Mouse (Mus musculus) cerebellum, postnatal 36 days (tissue): ENCODE results near the gene Grid2.

Experiments
- DNase-seq, 2 experiments: peaks; one replicate each; pipeline ENCODE4 v3.0.0; 2021 to 2022; ENCODE audit warnings: mixed read lengths in 2 of 2

Gene Grid2

DNA sequence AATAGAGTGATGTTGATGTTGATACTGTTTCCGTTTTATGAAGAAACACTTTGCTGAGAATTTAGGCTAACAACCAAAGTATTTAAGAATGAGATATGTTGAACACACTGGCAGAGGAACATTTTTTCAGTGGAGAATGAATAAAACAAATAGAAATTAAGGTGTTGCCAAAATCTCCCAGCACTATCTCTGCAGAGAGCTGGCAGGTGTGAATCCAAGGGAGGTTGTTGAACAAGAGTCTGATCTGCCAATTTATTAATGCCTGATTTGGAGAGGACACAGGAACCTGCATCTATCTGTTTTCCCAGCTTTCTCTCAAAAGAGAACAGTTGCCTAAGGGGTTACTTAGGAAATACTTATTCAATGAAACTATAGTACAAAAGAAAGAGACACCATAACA lies 822.2 kb downstream of the Grid2 start:
- DNase-seq: peak in 1 of 2 experiments; percentile 9

DNA sequence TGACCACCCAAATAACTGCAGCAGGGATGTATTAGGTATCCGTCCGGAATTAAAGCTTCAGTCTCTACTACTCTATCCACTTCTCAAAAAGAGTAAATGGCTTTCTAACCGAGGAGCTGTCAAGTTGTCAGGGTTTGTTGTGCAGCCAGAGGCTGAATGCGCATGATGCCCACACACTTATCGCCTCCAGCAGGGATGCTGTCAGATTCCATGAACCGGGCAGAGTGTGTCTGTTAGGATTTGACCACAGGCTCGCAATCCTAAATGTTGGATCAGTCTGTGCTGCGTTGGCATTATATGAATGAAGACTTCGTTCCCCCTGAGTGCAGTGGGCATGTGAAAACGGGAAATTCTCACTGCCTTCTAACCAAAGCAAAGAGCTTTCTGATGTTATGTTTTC lies 843.0 kb downstream of the Grid2 start:
- peak; percentile 11 to 37 for DNase-seq

DNA sequence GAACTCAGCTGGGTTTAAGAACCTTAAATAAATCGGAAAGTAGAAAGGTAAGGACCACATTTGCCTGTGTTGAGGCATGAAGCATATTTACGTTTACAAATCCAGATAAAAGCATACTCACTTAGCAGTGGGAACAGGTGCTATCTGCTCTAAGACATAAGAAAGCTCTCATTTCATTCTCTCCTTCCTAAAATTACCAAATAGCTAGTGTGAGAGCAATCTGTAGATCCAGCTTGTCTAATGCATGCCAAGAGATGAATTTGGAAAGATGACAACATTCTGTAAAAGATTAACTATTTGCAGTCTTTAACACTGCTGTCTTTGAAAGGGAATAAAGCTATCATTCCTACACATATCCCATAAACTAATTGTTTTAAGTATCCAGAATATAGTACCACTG lies 858.9 kb downstream of the Grid2 start:
- no peak for DNase-seq

DNA sequence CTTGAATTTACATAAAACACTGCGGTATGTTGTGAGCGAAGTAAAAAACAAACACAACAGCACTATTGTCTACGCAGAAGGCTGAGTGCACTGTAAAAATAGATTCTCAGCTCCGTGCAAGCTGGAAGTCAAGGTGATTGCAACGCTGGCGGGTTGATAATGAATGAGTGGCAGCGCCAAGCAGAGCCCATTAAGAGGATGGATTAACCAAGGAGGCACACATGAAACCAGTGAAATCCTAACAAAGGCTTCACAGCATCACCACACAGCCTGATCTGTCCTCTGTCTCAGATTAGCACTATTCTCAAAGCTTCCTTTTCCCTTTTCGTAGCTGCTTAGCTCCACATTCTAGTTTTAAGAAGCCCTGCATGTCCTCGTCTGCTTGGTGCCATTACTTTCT lies 880.6 kb downstream of the Grid2 start:
- DNase-seq: no peak

DNA sequence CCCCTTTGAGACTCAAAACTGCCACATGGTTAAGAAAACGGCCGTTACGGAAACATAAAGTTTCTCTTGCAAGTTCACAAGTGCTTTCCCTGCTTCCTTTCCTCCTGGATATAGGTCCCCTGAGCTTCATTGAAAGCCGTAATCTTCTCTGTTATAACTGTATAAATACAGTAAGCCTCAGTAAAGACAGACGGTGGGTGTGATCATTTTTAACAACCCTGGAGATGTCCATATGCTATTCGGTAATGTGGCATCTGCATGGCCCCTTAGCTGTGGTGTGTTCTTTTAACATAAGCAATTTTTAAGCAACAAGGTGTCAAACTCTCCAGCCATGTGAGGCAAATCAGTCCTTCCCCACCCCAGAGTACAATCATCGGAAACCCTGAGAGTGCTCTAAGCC lies 892.9 kb downstream of the Grid2 start:
- no peak for DNase-seq

DNA sequence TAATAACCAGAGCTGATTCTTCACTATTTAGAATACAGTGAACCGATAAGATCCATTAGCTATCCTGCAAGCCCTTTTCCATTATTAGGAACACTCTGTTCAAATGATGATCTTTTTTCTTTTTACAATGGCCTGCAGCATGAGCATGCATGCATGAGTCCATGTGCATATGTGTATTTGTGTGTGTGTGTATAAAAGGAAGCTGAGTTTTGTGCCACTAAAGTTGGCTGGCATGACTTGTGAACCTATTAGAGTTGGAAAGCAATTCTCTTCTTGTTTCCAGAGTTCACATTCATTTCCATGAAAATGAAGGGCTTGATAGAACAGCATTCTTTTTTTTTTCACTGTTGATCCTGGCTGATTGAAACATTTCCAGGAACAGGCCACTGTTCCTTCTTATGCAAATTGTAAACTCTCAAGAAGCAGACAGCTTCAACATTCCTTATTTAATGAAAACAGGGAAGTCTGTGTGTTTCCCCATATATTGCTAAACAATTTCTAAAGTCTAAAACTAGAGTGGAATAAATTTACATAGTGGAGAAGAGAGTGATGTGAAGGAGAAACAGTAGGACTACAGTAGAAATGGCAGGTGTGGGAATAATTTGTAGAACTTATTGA lies 919.4 kb downstream of the Grid2 start:
- DNase-seq: no peak

DNA sequence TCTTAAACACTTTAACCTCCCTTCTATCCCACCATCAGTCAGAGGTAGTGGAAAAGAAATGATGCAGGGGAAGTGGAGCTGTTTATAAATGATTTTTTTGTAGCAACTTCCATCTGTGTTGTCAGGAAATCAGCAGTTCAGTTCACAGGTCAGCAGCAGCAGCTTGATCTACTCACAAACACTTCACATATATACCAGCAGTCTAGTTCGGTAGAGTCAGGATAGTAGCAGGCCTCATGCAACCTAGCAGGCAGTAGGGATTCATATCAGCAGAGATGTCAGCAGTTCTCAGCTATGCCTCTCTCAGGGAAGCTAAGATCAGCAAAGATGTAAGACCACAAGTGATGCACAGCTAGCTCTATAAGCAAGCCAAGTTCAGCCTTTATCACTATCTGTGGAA lies 938.0 kb downstream of the Grid2 start:
- DNase-seq: no peak

DNA sequence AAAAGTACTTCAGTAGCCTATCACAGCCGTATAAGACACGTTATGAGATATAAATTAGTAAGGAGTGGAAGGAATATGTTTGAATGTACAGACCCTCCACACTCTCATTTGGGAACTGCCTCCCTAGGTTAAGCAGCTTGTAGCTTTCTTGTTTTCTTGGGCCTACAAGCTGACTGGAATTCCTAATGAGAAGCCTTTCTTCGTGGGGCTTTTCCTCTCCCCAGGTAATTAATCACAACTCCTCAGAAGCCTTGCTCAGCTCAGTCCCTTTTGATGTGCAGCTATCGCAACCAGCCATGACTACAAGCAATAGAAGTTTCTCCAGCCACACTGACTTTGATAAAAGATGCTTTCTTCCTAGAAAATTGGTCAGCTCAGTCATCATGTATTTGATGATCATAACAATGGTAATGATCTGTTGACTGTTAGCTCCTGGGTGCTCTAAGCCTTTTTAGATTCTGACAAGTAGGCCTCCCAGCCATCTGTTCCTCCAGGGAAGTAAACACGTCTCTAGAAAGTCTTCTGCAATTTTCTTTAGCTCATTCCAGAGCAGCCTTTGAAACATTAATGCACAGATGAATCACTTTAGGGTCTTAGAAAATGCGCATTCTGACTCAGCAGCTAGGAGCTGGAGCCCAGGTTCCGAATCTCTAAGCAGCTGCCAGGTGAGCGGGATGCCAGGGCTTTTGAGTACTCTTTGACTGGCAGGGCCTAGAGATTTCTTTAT lies 946.9 kb downstream of the Grid2 start:
- no peak for DNase-seq

DNA sequence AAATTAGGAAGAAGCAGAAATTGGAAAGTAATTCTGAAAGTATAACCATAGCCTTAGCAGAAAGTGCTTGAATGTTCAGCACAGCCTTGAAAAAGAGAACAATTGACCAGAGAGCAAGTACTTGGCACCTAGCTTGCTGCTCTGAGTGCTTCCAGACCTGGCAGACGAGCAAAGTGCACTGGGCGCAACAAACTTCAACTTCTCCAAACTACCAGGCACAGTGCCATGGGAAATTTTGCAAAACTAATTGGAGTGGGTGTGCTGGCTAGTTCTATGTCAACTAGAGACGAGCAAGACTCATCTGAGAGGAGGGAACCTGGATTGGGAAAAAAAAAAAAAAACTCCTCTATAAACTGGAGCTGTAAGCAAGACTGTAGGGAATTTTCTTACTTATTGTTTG lies 980.7 kb downstream of the Grid2 start:
- no peak for DNase-seq

DNA sequence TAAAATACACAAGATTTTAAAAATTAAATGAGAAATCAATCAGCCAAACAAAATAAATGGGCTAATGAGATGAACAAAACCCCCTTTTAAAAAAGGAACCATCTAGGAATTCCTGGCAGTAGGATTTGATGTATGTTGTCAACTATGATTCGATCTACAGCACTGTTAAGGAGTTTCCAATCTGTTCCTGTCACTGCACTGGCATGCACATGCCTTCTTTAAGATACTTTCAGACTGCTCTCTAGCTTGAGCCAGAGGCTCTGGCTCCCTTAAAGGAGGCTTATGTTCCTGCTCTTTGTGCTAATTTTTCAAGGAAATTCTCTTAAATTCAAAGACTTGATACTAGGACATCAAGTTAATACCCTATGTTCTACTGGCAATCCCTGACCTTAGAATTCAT lies 984.9 kb downstream of the Grid2 start:
- DNase-seq: no peak

DNA sequence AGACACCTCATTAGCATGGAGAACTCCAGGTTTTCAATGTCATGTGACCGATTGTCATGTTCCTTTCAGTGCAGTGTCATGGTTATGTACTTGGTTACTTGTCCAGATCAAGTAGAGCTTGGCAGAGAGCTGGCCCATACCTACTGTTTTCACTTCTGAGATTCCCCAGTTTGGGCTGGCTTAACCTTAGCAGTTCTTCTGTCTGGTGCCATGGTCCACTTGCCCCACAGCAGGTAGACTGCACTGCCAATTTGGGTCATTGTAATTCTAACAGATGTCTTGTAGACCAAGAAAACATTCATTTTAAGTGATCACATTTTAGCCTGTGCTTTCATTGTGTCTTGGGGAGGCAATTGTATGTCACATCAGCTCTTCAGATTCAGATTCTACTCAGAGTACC lies 990.3 kb downstream of the Grid2 start:
- DNase-seq: peak in 1 of 2 experiments; percentile 7

DNA sequence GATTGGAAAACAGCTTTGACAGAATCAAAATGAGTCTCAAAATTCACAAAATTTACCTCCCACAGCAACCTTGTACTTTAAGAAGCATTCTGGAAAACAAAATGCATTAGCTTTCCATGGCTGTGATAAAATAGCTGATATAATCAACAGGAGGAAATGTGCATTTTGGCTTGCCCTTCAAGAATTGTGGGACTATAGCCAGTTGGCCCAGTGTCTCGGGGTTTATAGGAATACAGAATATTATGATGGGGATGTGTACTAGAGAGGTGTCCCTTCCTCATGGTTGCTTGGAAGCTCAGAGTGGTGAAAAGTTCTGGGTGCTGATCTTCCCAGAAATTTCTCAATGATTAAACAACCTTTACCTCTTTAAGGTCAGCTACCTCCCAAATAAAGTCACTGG lies 995.4 kb downstream of the Grid2 start:
- peak in 1 of 2 experiments; percentile 39 for DNase-seq

DNA sequence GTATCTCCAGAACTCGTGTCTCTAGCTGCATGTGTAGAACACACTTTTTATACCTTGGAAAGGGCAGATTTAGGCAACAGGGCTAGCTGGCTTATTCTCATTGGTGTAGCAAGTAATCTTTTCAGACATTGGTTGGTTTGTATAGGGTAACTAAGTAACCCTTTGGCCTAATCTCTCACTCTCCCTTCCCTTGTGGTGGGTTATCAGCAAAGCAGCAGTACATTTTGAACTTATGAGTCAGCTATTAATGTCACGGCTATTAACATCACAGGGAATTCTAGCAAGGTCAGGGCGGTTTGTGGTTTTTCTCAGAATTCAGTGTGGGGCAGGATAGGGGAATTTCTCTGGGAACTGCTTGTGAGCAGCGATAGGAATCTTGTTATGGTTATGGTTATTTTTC lies 1007.8 kb downstream of the Grid2 start:
- no peak for DNase-seq

DNA sequence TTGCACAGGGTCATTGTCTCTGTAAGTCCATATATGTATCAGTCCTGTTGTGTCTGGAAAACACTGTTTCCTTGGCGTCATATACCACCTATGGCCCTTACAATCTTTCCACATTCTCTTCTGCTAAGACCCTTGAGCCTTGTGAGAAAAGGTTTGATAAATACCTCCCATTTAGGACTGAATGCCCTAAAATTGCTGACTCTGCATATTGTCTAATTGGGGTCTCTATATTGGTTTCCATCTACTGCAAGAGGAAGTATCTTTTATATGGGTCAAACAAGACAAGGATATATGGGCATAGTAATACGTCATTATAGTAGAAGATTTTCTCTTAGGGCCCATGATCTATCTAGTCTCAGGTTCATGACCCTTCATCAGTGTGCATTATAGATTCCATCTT lies 1008.5 kb downstream of the Grid2 start:
- no peak for DNase-seq

DNA sequence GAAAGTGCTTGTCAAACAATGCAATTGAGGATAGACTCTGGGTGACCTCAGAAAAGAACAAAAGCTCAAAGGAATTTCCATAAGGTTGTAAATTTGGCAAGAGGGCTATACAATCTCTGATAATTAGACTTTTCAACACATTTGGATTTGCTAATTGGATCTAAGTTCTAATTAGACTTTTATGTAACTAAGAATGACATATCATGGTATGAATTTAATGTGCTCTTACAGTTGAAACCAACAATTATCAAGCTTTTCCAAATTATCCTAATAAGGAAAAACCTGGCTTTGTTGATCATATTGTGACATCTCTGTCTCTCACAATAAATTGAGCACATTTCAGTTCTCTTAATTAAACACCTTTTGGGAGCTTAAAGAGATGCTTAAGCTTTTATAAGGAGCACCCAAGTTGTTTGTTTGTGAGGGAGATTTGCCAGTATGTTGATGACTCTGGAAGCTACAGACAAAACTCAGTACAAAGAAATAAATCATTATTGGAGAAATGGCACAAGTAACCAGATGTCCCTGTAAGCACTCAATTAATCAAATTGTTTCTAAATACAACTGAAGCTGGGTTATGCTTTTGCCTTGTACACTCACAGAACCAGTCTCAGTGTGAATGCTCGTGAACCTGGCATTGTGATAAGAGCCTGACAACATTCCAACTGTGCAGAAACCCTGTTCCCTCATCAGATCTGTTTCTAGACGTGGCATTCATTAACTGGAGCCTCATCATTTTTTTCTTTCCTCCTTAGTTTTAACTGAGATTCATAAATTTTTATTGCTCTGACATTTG lies 1018.8 kb downstream of the Grid2 start:
- DNase-seq: no peak

DNA sequence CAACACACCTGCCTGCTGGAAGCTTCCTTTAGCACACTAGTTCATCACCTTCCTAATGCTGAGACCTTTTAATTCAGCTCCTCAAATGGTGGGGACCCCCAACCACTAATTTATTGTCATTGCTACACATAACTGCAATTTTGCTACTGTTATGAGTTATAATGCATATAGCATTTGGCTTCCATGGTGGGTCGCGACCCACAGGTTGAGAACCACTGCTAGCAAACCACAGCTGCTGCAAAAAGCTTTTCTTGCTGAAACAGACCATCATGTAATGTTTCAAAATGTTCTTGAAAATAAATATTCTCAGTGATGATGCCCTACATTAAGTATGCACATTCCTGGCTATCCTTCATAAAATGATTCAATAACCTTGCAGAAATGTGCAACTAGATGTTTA lies 1024.3 kb downstream of the Grid2 start:
- DNase-seq: no peak

DNA sequence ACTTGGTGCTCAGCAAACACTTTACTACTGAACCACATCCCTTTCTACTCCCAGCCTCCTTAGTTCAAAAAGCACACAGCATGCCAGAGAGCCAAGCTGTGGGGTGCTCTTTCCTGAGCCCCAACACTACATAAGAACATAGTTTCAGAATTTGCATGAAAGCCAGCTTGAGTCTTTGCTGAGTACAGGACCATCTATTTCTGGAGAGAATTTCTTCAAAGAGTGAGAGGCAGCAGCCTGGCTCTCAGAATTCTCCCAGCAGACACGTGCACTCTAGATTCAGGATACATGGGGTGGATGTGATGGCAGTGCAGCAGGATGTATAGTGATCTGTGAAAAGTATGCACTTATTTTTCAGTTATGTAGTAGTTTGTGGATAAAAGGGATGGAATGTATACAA lies 1038.1 kb downstream of the Grid2 start:
- no peak for DNase-seq

DNA sequence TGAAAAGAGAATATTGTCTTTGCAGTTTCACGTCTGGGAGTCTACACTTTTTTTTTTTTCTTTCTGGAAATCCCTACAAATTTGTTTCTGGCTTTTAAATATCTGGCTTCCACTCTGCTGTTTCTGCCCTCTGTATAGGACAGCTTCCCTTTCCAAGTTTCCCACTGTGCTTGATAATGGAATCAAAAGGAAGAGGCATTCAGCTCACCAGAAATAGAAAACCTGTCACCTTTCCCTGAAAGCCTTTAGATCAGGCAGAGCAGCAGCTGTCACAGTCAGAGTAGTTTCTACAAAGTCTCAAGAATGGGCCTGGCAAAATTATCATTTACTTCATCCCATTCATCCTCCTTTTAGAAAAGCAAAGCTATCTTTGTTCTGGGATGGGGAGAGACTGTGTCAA lies 1042.0 kb downstream of the Grid2 start:
- peak; percentile 10 to 33 for DNase-seq

DNA sequence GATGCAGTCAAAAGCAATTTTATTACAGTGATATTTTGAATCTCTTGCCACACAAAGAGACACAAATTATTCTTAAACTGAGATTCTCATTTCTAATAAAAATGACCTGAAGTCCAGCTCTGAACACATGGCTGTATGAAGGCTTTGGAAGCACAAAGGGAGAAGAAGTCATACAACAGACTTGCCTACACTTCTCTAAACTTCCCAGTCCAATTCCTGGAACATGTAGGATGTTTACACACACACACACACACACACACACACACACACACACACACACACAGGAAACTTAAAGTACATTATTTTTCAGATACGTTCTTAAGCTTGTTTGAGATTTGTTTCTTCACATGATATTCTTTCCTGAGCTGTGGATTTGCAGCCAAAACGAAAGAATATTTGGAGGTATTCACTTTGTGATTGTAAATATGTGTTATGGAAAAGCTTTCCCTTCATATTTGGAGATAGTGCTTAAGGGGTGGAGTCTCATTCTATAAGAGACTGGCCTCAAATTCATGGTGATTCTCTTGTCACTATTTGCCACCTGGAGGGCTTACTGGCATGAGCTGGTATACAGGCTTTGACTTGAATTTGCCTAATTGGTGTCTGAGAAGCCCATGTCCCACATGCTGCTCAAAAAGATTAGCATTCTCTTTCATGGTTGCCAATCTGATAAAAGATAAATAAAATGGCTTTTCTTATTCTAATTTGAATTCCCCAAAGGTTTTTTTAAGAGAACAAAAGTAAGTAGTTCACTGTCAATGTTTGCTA lies 1049.2 kb downstream of the Grid2 start:
- no peak for DNase-seq

DNA sequence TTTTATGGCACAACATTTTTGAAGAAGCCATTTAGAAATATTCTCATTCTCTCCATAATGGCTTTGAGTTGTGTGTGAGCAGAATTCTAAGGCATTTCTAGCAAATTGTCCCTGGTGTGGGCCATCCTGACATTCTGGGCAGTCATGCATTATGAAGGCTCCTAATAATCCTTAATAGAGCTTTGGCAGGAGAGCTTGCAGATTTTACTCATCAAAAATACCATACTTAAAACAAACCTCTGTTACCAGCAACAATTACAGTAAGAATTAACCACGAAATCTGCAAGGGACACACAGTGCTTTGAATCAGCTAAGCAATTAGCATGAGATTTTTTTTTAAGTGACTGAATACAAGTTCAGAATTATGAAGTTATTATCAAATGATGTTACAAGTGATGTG lies 1053.0 kb downstream of the Grid2 start:
- no peak for DNase-seq

DNA sequence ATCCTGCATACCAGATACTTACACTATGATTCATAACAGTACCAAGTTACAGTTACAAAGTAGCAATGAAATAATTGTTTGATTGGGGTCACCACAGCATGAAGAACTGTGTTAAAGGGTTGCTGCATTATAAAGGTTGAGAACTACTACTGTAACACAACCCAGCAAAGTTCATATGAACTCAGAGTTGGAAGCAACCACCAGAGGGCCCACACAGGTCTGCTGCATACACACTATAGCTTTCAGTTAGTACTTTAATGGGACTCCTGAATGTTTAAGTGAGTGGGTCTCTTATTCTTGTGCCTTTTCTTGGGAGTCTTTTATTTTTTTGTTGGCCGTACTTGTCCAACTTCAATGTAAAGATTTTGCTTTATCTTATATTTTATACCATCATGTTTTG lies 1057.5 kb downstream of the Grid2 start:
- DNase-seq: no peak

DNA sequence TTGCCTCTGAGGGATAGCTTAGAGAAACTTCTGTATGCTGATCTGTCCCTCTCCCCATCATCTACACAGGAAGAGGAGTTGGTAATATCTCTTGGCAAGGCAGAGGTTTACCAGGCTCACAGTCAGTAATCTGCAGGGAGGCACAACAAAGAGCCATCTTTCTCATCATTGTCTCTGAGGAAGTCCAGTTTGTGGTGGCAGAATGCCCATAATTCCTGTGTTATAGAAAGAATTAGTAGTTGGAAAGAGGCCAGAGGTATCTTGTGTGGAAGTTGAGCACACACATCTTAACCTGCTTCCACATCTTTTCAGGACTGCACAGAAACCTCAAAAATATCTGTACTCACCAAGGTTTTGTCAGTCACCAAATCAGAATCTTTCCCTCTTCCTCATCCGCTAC lies 1071.3 kb downstream of the Grid2 start:
- DNase-seq: no peak

DNA sequence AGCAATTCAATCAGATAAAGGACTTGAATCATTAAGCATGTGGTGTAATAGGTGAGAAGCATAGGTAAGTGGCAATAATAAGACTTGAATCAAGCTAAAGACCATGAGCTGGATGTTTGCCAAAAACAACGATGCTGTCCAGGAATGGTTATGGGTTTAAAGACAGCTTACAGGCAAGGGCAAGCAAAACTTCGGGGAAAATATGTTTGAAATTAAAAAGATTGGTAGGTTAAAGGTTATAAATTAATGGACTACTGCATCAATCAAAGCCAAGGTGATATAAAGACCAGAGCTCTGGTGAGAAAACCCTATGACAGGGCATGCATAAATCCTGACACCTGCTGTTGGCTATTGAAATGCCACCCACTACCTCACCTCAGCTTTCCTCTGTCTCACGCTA lies 1072.2 kb downstream of the Grid2 start:
- peak; percentile 15 to 23 for DNase-seq
